Mouse (Mus musculus): ENCODE results near the gene Nod2. TPM values are rescaled to one million over a fixed set of nuclear protein-coding genes. Genes with fewer than 3 reads are reported as not detected.

Gene Nod2
- total RNA-seq, 2 experiments from 2014 or later, result 0.37 to 0.51 TPM

- DNase-seq (ENCODE audit: low spot score in 2 of 2), result no peak
These were observed 28.5 kb downstream of the Nod2 start for GRCm38 (mm10) chr8:88675372-88676165.

- no peak for DNase-seq (ENCODE audit: low spot score in 2 of 2)
These were observed 30.0 kb downstream of the Nod2 start for GRCm38 (mm10) chr8:88677071-88677470.

- DNase-seq (ENCODE audit: low spot score in 2 of 2), result no peak
These were observed 33.5 kb downstream of the Nod2 start for GRCm38 (mm10) chr8:88680566-88680965.

GRCm38 (mm10) chr8:88681046-88681445 lies 33.9 kb downstream of the Nod2 start:
- DNase-seq (ENCODE audit: low spot score in 2 of 2), result peak in 1 of 2 experiments; percentile 31

GRCm38 (mm10) chr8:88683656-88684289 lies 36.7 kb downstream of the Nod2 start:
- no peak for DNase-seq (ENCODE audit: low spot score in 2 of 2)

GRCm38 (mm10) chr8:88686226-88686905 lies 39.3 kb downstream of the Nod2 start:
- no peak for DNase-seq (ENCODE audit: low spot score in 2 of 2)

GRCm38 (mm10) chr8:88686906-88687235 lies 39.8 kb downstream of the Nod2 start:
- no peak for DNase-seq (ENCODE audit: low spot score in 2 of 2)

GRCm38 (mm10) chr8:88689151-88689550 lies 42.0 kb downstream of the Nod2 start:
- no peak for DNase-seq (ENCODE audit: low spot score in 2 of 2)

- no peak for DNase-seq (ENCODE audit: low spot score in 2 of 2)
These were observed 42.8 kb downstream of the Nod2 start for GRCm38 (mm10) chr8:88689891-88690290.

GRCm38 (mm10) chr8:88691342-88691948 lies 44.3 kb downstream of the Nod2 start:
- DNase-seq (ENCODE audit: low spot score in 2 of 2), result no peak

- DNase-seq (ENCODE audit: low spot score in 2 of 2), result no peak
These were observed 44.8 kb downstream of the Nod2 start for GRCm38 (mm10) chr8:88691961-88692360.

GRCm38 (mm10) chr8:88692866-88693265 lies 45.8 kb downstream of the Nod2 start:
- no peak for DNase-seq (ENCODE audit: low spot score in 2 of 2)

GRCm38 (mm10) chr8:88693376-88693775 lies 46.3 kb downstream of the Nod2 start:
- no peak for DNase-seq (ENCODE audit: low spot score in 2 of 2)

GRCm38 (mm10) chr8:88694291-88694690 lies 47.2 kb downstream of the Nod2 start:
- DNase-seq (ENCODE audit: low spot score in 2 of 2), result no peak

GRCm38 (mm10) chr8:88696228-88696627 lies 49.1 kb downstream of the Nod2 start:
- no peak for DNase-seq (ENCODE audit: low spot score in 2 of 2)

GRCm38 (mm10) chr8:88696721-88697641 lies 49.9 kb downstream of the Nod2 start, which contains the start of gene Cyld:
Gene Cyld (plus strand): TSS chr8:88697028.
- DNase-seq (ENCODE audit: low spot score in 2 of 2), result peak; percentile 97 to 99

GRCm38 (mm10) chr8:88697642-88698031 lies 50.5 kb downstream of the Nod2 start:
- DNase-seq (ENCODE audit: low spot score in 2 of 2), result no peak

GRCm38 (mm10) chr8:88698048-88698447 lies 50.9 kb downstream of the Nod2 start:
- DNase-seq (ENCODE audit: low spot score in 2 of 2), result no peak

- peak in 1 of 2 experiments; percentile 39 for DNase-seq (ENCODE audit: low spot score in 2 of 2)
These were observed 54.5 kb downstream of the Nod2 start for GRCm38 (mm10) chr8:88701611-88702010.

GRCm38 (mm10) chr8:88702816-88703215 lies 55.7 kb downstream of the Nod2 start:
- no peak for DNase-seq (ENCODE audit: low spot score in 2 of 2)
